Comparison of ENCODE assay signal across 27 mouse cellular contexts in genomic region chr1:86951501-86952205, GRCm38 (mm10).
DNase-seq lines count a peak whose midpoint lies in the region; ATAC-seq and TF ChIP-seq lines count a peak whose summit lies in the region.
"Had no signal": no experiment of that assay in that cellular context is flagged by ENCODE, and none has a peak within 500 bp of the region (broad histone marks: within the 10 kb centered on the region; RNA-seq: fewer than 3 reads in every experiment).

No protein-coding gene starts in this region.

- no peaks in the 10 kb centered on the region for H3K79me2 ChIP-seq in liver, adult 2 months (ENCODE audit: control insufficient read depth, insufficient read depth, low read length)

- TF ChIP-seq CTCF in liver, adult 2 months (IDR thresholded peaks at IDR 0.05; ENCODE audit: low read depth, low read length), result no peak

- no peak for TF ChIP-seq POLR2A in liver, adult 2 months (IDR thresholded peaks at IDR 0.05; ENCODE audit: extremely low read depth, insufficient read depth, low read length)

- ATAC-seq in kidney, embryonic 14.5 days (ENCODE audit: low FRiP score, low TSS enrichment), result no peak
- ATAC-seq in liver, embryonic 11.5 days (replicated peaks; ENCODE audit: low FRiP score), result no peak
- ATAC-seq: CD4-positive, CD25-positive, alpha-beta regulatory T cell, adult 4 months; forebrain, embryonic 13.5 days; midbrain, embryonic 13.5 days had no signal

- 81% methylated on average over 5 of the region's 5 CpGs for WGBS in kidney, embryonic 14.5 days
- WGBS in liver, adult 2 months, result 33% methylated on average over 5 of the region's 5 CpGs
- WGBS in liver, embryonic 11.5 days, result 74% methylated on average over 5 of the region's 5 CpGs

- no peaks in the 10 kb centered on the region for H3K4me1 ChIP-seq in kidney, embryonic 14.5 days (ENCODE audit: control insufficient read depth, insufficient read depth, low read length)
- peaks cover 5% of the 10 kb centered on the region; the same call in 1 of the 2 replicates for H3K4me1 ChIP-seq in liver, adult 2 months (ENCODE audit: control insufficient read depth, insufficient read depth, low read length)
- no peaks in the 10 kb centered on the region for H3K4me1 ChIP-seq in liver, embryonic 11.5 days (replicated peaks; ENCODE audit: control insufficient read depth, insufficient read depth, low read length)
- H3K4me1 ChIP-seq: forebrain, embryonic 13.5 days; midbrain, embryonic 13.5 days; neural tube, embryonic 13.5 days had no signal

- H3K4me2 ChIP-seq in kidney, embryonic 14.5 days (replicated peaks; ENCODE audit: low read depth, low read length), result no peak overlapping the region
- no peak overlapping the region for H3K4me2 ChIP-seq in liver, embryonic 11.5 days
- H3K4me2 ChIP-seq: forebrain, embryonic 13.5 days; heart, embryonic 12.5 days; hindbrain, embryonic 14.5 days; limb, embryonic 15.5 days; midbrain, embryonic 13.5 days; neural tube, embryonic 13.5 days had no signal

- H3K9me3 ChIP-seq in kidney, embryonic 14.5 days (ENCODE audit: control insufficient read depth, low read length), result no peaks in the 10 kb centered on the region
- no peaks in the 10 kb centered on the region for H3K9me3 ChIP-seq in liver, embryonic 11.5 days (ENCODE audit: control insufficient read depth, low read length)
- H3K9me3 ChIP-seq: forebrain, embryonic 13.5 days; heart, embryonic 12.5 days; limb, embryonic 10.5 days; limb, embryonic 15.5 days; midbrain, embryonic 13.5 days; neural tube, embryonic 13.5 days had no signal

- no peaks in the 10 kb centered on the region for H3K27me3 ChIP-seq in kidney, embryonic 14.5 days (ENCODE audit: control insufficient read depth, insufficient read depth, low read length)
- no peaks in the 10 kb centered on the region for H3K27me3 ChIP-seq in liver, adult 2 months (ENCODE audit: control insufficient read depth, insufficient read depth, low read length)
- H3K27me3 ChIP-seq in liver, embryonic 11.5 days (replicated peaks; ENCODE audit: control insufficient read depth, insufficient read depth, low read length), result no peaks in the 10 kb centered on the region
- H3K27me3 ChIP-seq: forebrain, embryonic 13.5 days; heart, embryonic 12.5 days; limb, embryonic 15.5 days; midbrain, embryonic 13.5 days; neural tube, embryonic 13.5 days had no signal

- H3K27ac ChIP-seq in kidney, embryonic 14.5 days (ENCODE audit: low read depth, low read length), result no peak overlapping the region
- peak overlapping the region; percentile 14; the same call in 1 of the 2 replicates for H3K27ac ChIP-seq in liver, adult 2 months (replicated peaks; ENCODE audit: insufficient read depth, low read depth, low read length)
- H3K27ac ChIP-seq in liver, embryonic 11.5 days (ENCODE audit: low read depth, low read length), result no peak overlapping the region
- H3K27ac ChIP-seq: forebrain, embryonic 13.5 days; hindbrain, embryonic 14.5 days; limb, embryonic 10.5 days; limb, embryonic 15.5 days; macrophage; midbrain, embryonic 13.5 days; neural tube, embryonic 13.5 days had no signal

- H3K4me3 ChIP-seq in kidney, embryonic 14.5 days (ENCODE audit: low read length), result no peak overlapping the region
- no peak overlapping the region for H3K4me3 ChIP-seq in liver, adult 2 months (ENCODE audit: insufficient read depth, low read depth, low read length)
- H3K4me3 ChIP-seq in liver, embryonic 11.5 days (ENCODE audit: low read depth, low read length), result no peak overlapping the region
- H3K4me3 ChIP-seq: forebrain, embryonic 13.5 days; heart, embryonic 12.5 days; limb, embryonic 10.5 days; limb, embryonic 15.5 days; midbrain, embryonic 13.5 days; neural tube, embryonic 13.5 days had no signal

- peak; percentile 29 for DNase-seq in kidney, adult 11 months
- peak; percentile 95 for DNase-seq in liver, adult 2 months (ENCODE audit: extremely low read depth, low read depth, low spot score)
- DNase-seq in liver, embryonic 11.5 days (ENCODE audit: low spot score), result no peak
- DNase-seq in MEL-GATA-1-ER (ENCODE audit: extremely low read depth, low read depth), result peak; percentile 15
- DNase-seq in yolk sac, embryonic 10.5 days (ENCODE audit: low spot score), result peak; percentile 8
- DNase-seq in adrenal gland, adult 8-10 months, result no peak
- DNase-seq: adrenal gland, postnatal 10 days; cerebellum, adult 11 months; cerebellum, adult 9-10 months; cerebellum, postnatal 36 days; gastrocnemius, postnatal 14 days; heart, adult 18-20 months; layer of hippocampus, postnatal 36 days; lung, adult 2 months; lung, postnatal 10 days; thymus, adult 2 months; thymus, postnatal 4 days had no signal

- H3K36me3 ChIP-seq in kidney, embryonic 14.5 days (ENCODE audit: control insufficient read depth, insufficient read depth, low read length), result no peaks in the 10 kb centered on the region
- H3K36me3 ChIP-seq in liver, adult 2 months (ENCODE audit: control insufficient read depth, insufficient read depth, low read length), result no peaks in the 10 kb centered on the region
- no peaks in the 10 kb centered on the region for H3K36me3 ChIP-seq in liver, embryonic 11.5 days (ENCODE audit: control insufficient read depth, insufficient read depth, low read length)
- H3K36me3 ChIP-seq: heart, embryonic 12.5 days; limb, embryonic 10.5 days; limb, embryonic 15.5 days; midbrain, embryonic 13.5 days; neural tube, embryonic 13.5 days had no signal

- H3K9ac ChIP-seq in kidney, embryonic 14.5 days (ENCODE audit: low read depth, low read length), result no peak overlapping the region
- no peak overlapping the region for H3K9ac ChIP-seq in liver, adult 2 months (ENCODE audit: low read depth, low read length)
- H3K9ac ChIP-seq in liver, embryonic 11.5 days (ENCODE audit: low read depth, low read length), result no peak overlapping the region
- H3K9ac ChIP-seq: forebrain, embryonic 13.5 days; heart, embryonic 12.5 days; hindbrain, embryonic 14.5 days; limb, embryonic 15.5 days; midbrain, embryonic 13.5 days; neural tube, embryonic 13.5 days had no signal

Comparison
In these comparisons a context has a peak if more than half of its experiments do, and no peak if none do; other contexts are left out.
1. DNase-seq: peak in kidney, adult 11 months (single experiment), liver, adult 2 months (single experiment), MEL-GATA-1-ER (single experiment) and yolk sac, embryonic 10.5 days (single experiment); none in liver, embryonic 11.5 days (single experiment) and adrenal gland, adult 8-10 months (single experiment).